Mouse (Mus musculus) hindbrain, embryonic 13.5 days (tissue): ENCODE measurements around the gene Btbd11. TPM values are rescaled to one million over a fixed set of nuclear protein-coding genes. Genes with fewer than 3 reads are reported as not detected.

Experiments
- ATAC-seq: fragments of 200-750 bp; cut with Nextera tagmentation; 2 replicates; pipeline ENCODE4 v1.8.0; 2017; ENCODE audit warnings: moderate TSS enrichment; ENCODE audit not compliant: low FRiP score
- H3K27ac ChIP-seq: fragments of 300-500 bp; sonication (generic); 2 replicates; pipeline ENCODE4 v1.5.1; 2015; ENCODE audit warnings: inconsistent platforms, mild to moderate bottlenecking, moderate library complexity
- H3K27me3 ChIP-seq: fragments of 300-500 bp; sonication (generic); 2 replicates; pipeline ENCODE4 v1.6.1; 2015; ENCODE audit warnings: mild to moderate bottlenecking, inconsistent platforms
- H3K36me3 ChIP-seq: fragments of 300-500 bp; sonication (generic); 2 replicates; pipeline ENCODE4 v1.6.1; 2015; ENCODE audit warnings: mild to moderate bottlenecking, inconsistent platforms
- H3K4me1 ChIP-seq: fragments of 300-500 bp; sonication (generic); replicated peaks from 2 replicates; pipeline ENCODE4 v1.6.1; 2015; ENCODE audit warnings: inconsistent platforms
- H3K4me2 ChIP-seq: fragments of 300-500 bp; sonication (generic); 2 replicates; pipeline ENCODE4 v1.6.1; 2015; ENCODE audit warnings: inconsistent platforms, mild to moderate bottlenecking, moderate library complexity
- H3K4me3 ChIP-seq: fragments of 300-500 bp; sonication (generic); 2 replicates; pipeline ENCODE4 v1.5.1; 2015; ENCODE audit warnings: mild to moderate bottlenecking, inconsistent platforms
- H3K9ac ChIP-seq: fragments of 300-500 bp; sonication (generic); 2 replicates; pipeline ENCODE4 v1.6.1; 2015; ENCODE audit warnings: mild to moderate bottlenecking, inconsistent platforms
- H3K9me3 ChIP-seq: fragments of 300-500 bp; sonication (generic); 2 replicates; pipeline ENCODE4 v1.6.1; 2016; ENCODE audit warnings: inconsistent platforms
- WGBS: fragments of 180-500 bp; shearing (Covaris S2); methylation state at CpG from one replicate; pipeline ENCODE4 v1.1.7; 2015; 5-methylcytosine and 5-hydroxymethylcytosine counted together
- polyA plus RNA-seq: library from polyadenylated mRNA; unstranded; fragments of >200 nt; fragmentation: Nextera tagmentation; extraction: Ambion mirVana; gene quantifications from 2 replicates; pipeline ENCODE4 v1.2.1, GENCODE M21; 2015

Gene Btbd11
- polyA plus RNA-seq, 1 experiment from 2014 or later, result 14.5 TPM

GRCm38 (mm10) chr10:85590043-85590442, 203.4 kb downstream of the Btbd11 start:
- H3K4me1 ChIP-seq, result peaks cover 6% of the 10 kb centered on the region; the same call in 1 of the 2 replicates
- ATAC-seq, result no peak
- no peaks in the 10 kb centered on the region for H3K9me3 ChIP-seq
- no peak overlapping the region for H3K4me3 ChIP-seq
- no peak overlapping the region for H3K9ac ChIP-seq
- H3K27ac ChIP-seq, result no peak overlapping the region
- no peaks in the 10 kb centered on the region for H3K36me3 ChIP-seq
- no peaks in the 10 kb centered on the region for H3K27me3 ChIP-seq
- H3K4me2 ChIP-seq, result no peak overlapping the region
- 92% methylated on average over 2 of the region's 2 CpGs for WGBS

GRCm38 (mm10) chr10:85591296-85591695, 204.7 kb downstream of the Btbd11 start:
- Histone ChIP-seq H3K36me3 (no peaks in the 10 kb centered on the region), H3K27ac (no peak overlapping the region), H3K4me1 (peaks cover 6% of the 10 kb centered on the region; the same call in 1 of the 2 replicates), H3K27me3 (no peaks in the 10 kb centered on the region), H3K9ac (no peak overlapping the region), H3K4me2 (no peak overlapping the region), H3K4me3 (no peak overlapping the region), H3K9me3 (no peaks in the 10 kb centered on the region)
- WGBS, result 100% methylated on average over 2 of the region's 2 CpGs
- no peak for ATAC-seq

GRCm38 (mm10) chr10:85591986-85592385, 205.4 kb downstream of the Btbd11 start:
- no peaks in the 10 kb centered on the region for H3K9me3 ChIP-seq
- no peak overlapping the region for H3K4me2 ChIP-seq
- H3K27me3 ChIP-seq, result no peaks in the 10 kb centered on the region
- no peak overlapping the region for H3K9ac ChIP-seq
- H3K27ac ChIP-seq, result no peak overlapping the region
- no peak overlapping the region for H3K4me3 ChIP-seq
- no peaks in the 10 kb centered on the region for H3K36me3 ChIP-seq
- H3K4me1 ChIP-seq, result peaks cover 6% of the 10 kb centered on the region; the same call in 1 of the 2 replicates
- ATAC-seq, result no peak; the same call in 1 of the 2 replicates
- 38% methylated on average over 6 of the region's 6 CpGs for WGBS

- WGBS, result 93% methylated on average over 5 of the region's 5 CpGs
- H3K27ac ChIP-seq, result no peak overlapping the region
- ATAC-seq, result no peak
Observed at GRCm38 (mm10) chr10:85596301-85596700, 209.7 kb downstream of the Btbd11 start.

GRCm38 (mm10) chr10:85598093-85598599, 211.5 kb downstream of the Btbd11 start:
- peak overlapping the region; percentile 83 for H3K4me2 ChIP-seq
- no peaks in the 10 kb centered on the region for H3K36me3 ChIP-seq
- no peaks in the 10 kb centered on the region for H3K27me3 ChIP-seq
- peak overlapping the region; percentile 79 for H3K27ac ChIP-seq
- peak; percentile 65 for ATAC-seq
- H3K4me3 ChIP-seq, result peak overlapping the region; percentile 52
- peaks cover 18% of the 10 kb centered on the region for H3K4me1 ChIP-seq
- no peaks in the 10 kb centered on the region for H3K9me3 ChIP-seq
- WGBS, result 43% methylated on average over 9 of the region's 9 CpGs
- peak overlapping the region; percentile 81 for H3K9ac ChIP-seq

More at GRCm38 (mm10) chr10:85596301-85596700, 209.7 kb downstream of the Btbd11 start:
- Histone ChIP-seq H3K36me3 (no peaks in the 10 kb centered on the region), H3K4me2 (no peak overlapping the region), H3K9ac (no peak overlapping the region), H3K4me3 (no peak overlapping the region), H3K9me3 (no peaks in the 10 kb centered on the region), H3K27me3 (no peaks in the 10 kb centered on the region), H3K4me1 (peaks cover 24% of the 10 kb centered on the region)

- Histone ChIP-seq H3K36me3 (no peaks in the 10 kb centered on the region), H3K27me3 (no peaks in the 10 kb centered on the region), H3K4me1 (peaks cover 18% of the 10 kb centered on the region), H3K4me3 (peak overlapping the region; percentile 52), H3K9ac (peak overlapping the region; percentile 81), H3K9me3 (no peaks in the 10 kb centered on the region), H3K27ac (peak overlapping the region; percentile 79), H3K4me2 (peak overlapping the region; percentile 83)
- WGBS, result 1% methylated on average over 39 of the region's 41 CpGs
- peak; percentile 82 for ATAC-seq
Observed at GRCm38 (mm10) chr10:85598603-85599542, 212.3 kb downstream of the Btbd11 start.

- 82% methylated on average over 11 of the region's 11 CpGs for WGBS
Observed at GRCm38 (mm10) chr10:85602546-85602945, 215.9 kb downstream of the Btbd11 start.

GRCm38 (mm10) chr10:85604556-85604955, 217.9 kb downstream of the Btbd11 start:
- no peaks in the 10 kb centered on the region for H3K36me3 ChIP-seq
- no peak overlapping the region for H3K9ac ChIP-seq
- no peak overlapping the region for H3K4me3 ChIP-seq
- no peak overlapping the region for H3K4me2 ChIP-seq
- H3K9me3 ChIP-seq, result no peaks in the 10 kb centered on the region
- H3K27me3 ChIP-seq, result no peaks in the 10 kb centered on the region
- 0 out of 2 replicates have a peak, but pooled peaks cover 3% of the 10 kb centered on the region for H3K4me1 ChIP-seq
- no peak for ATAC-seq
- H3K27ac ChIP-seq, result no peak overlapping the region
- WGBS, result 71% methylated on average over 9 of the region's 9 CpGs

More at GRCm38 (mm10) chr10:85602546-85602945, 215.9 kb downstream of the Btbd11 start:
- no peak overlapping the region for H3K4me3 ChIP-seq
- H3K4me1 ChIP-seq, result peaks cover 18% of the 10 kb centered on the region
- no peaks in the 10 kb centered on the region for H3K36me3 ChIP-seq
- no peak overlapping the region for H3K27ac ChIP-seq
- H3K27me3 ChIP-seq, result no peaks in the 10 kb centered on the region
- no peak overlapping the region for H3K9ac ChIP-seq
- H3K4me2 ChIP-seq, result no peak overlapping the region
- ATAC-seq, result no peak
- no peaks in the 10 kb centered on the region for H3K9me3 ChIP-seq

- H3K36me3 ChIP-seq, result no peaks in the 10 kb centered on the region
- no peak overlapping the region for H3K4me3 ChIP-seq
- no peak overlapping the region for H3K4me2 ChIP-seq
- H3K4me1 ChIP-seq, result no peaks in the 10 kb centered on the region
- H3K27ac ChIP-seq, result no peak overlapping the region
- no peak for ATAC-seq
- WGBS, result 86% methylated on average over 14 of the region's 14 CpGs
- no peaks in the 10 kb centered on the region for H3K9me3 ChIP-seq
- no peak overlapping the region for H3K9ac ChIP-seq
- H3K27me3 ChIP-seq, result no peaks in the 10 kb centered on the region
Observed at GRCm38 (mm10) chr10:85608550-85609278, 222.1 kb downstream of the Btbd11 start.

- ATAC-seq, result peak; percentile 61; the same call in 1 of the 2 replicates
- no peak overlapping the region for H3K27ac ChIP-seq
- no peaks in the 10 kb centered on the region for H3K36me3 ChIP-seq
- no peaks in the 10 kb centered on the region for H3K9me3 ChIP-seq
- no peak overlapping the region for H3K4me3 ChIP-seq
- H3K27me3 ChIP-seq, result no peaks in the 10 kb centered on the region
- no peak overlapping the region for H3K4me2 ChIP-seq
- H3K4me1 ChIP-seq, result peaks cover 18% of the 10 kb centered on the region
- WGBS, result 34% methylated on average over 8 of the region's 8 CpGs
- no peak overlapping the region for H3K9ac ChIP-seq
Observed at GRCm38 (mm10) chr10:85617080-85617479, 230.5 kb downstream of the Btbd11 start.

GRCm38 (mm10) chr10:85617501-85618417, 231.1 kb downstream of the Btbd11 start:
- H3K36me3 ChIP-seq, result no peaks in the 10 kb centered on the region
- no peaks in the 10 kb centered on the region for H3K9me3 ChIP-seq
- H3K4me3 ChIP-seq, result no peak overlapping the region
- ATAC-seq, result no peak
- no peaks in the 10 kb centered on the region for H3K27me3 ChIP-seq
- no peak overlapping the region for H3K9ac ChIP-seq
- H3K27ac ChIP-seq, result no peak overlapping the region
- H3K4me1 ChIP-seq, result peaks cover 18% of the 10 kb centered on the region
- 47% methylated on average over 12 of the region's 12 CpGs for WGBS
- H3K4me2 ChIP-seq, result no peak overlapping the region
